Mouse (Mus musculus) ES-E14 (cell line): ENCODE measurements around the gene Dctn2.

ENCODE experiments used
- CHD2 ChIP-seq: IDR thresholded peaks from 2 replicates; pipeline ENCODE4 v1.6.1; 2014; ENCODE audit warnings: mild to moderate bottlenecking, low read depth, low read length, inconsistent platforms
- HCFC1 ChIP-seq: IDR thresholded peaks from 2 replicates; pipeline ENCODE4 v1.6.1; 2012; ENCODE audit warnings: low read length, inconsistent platforms, borderline replicate concordance; ENCODE audit not compliant: insufficient read depth
- MAFK ChIP-seq: IDR thresholded peaks from 2 replicates; pipeline ENCODE4 v1.6.1; 2014; ENCODE audit warnings: mild to moderate bottlenecking, low read depth, low read length, inconsistent platforms; ENCODE audit not compliant: insufficient read depth
- ZC3H11A ChIP-seq: IDR thresholded peaks from 2 replicates; pipeline ENCODE4 v1.6.1; 2012; ENCODE audit warnings: low read depth, mild to moderate bottlenecking, inconsistent platforms, low read length, borderline replicate concordance
- ZNF384 ChIP-seq: IDR thresholded peaks from 2 replicates; pipeline ENCODE4 v1.6.1; 2012; ENCODE audit warnings: low read depth, low read length, inconsistent platforms

- TF ChIP-seq ZC3H11A (no peak), ZNF384 (no peak), CHD2 (no peak), HCFC1 (no peak), MAFK (no peak)
Measured at GRCm38 (mm10) chr10:127323131-127323855, 57.1 kb downstream of the Dctn2 start.
